Mouse (Mus musculus) megakaryocyte, embryonic 14.5 days (primary cell): Measurements from ENCODE around the gene Mrps17.

ENCODE experiments used
- FLI1 ChIP-seq: IDR thresholded peaks from 2 replicates; pipeline ENCODE4 v1.6.1; 2012; ENCODE audit warnings: low read length, inconsistent platforms, mixed read lengths
- GATA1 ChIP-seq: IDR thresholded peaks from 3 replicates; pipeline ENCODE4 v1.6.1; 2012; ENCODE audit warnings: mixed read lengths, low read length, inconsistent platforms, borderline replicate concordance

GRCm38 (mm10) chr5:129731021-129731420, 15.7 kb downstream of the Mrps17 start:
- TF ChIP-seq FLI1 (no peak), GATA1 (no peak)
